Mouse (Mus musculus) gastrocnemius, postnatal 4 days (tissue): Measurements from ENCODE around the gene Supt6. TPM values are rescaled to one million over a fixed set of nuclear protein-coding genes. Genes with fewer than 3 reads are reported as not detected.

Experiments
- DNase-seq, 2 experiments: peaks; one replicate each; pipeline ENCODE4 v3.0.0; 2021 to 2022; ENCODE audit warnings: low spot score in 2 of 2, mixed read lengths in 2 of 2
- total RNA-seq, 2 experiments: library from RNA; stranded (reverse); gene quantifications; 2 replicates each; pipeline ENCODE4 v1.2.3; 2021

Gene Supt6
- total RNA-seq, 2 experiments from 2014 or later, result 45.1 to 49.0 TPM

- no peak for DNase-seq
Measured at GRCm38 (mm10) chr11:78183884-78184514, 61.8 kb downstream of the Supt6 start.

- peak; percentile 43 to 72 for DNase-seq
Measured at GRCm38 (mm10) chr11:78182961-78183844, 62.6 kb downstream of the Supt6 start, which contains the start of gene Rpl23a. Rpl23a (minus strand) TSS chr11:78183584.

DNA sequence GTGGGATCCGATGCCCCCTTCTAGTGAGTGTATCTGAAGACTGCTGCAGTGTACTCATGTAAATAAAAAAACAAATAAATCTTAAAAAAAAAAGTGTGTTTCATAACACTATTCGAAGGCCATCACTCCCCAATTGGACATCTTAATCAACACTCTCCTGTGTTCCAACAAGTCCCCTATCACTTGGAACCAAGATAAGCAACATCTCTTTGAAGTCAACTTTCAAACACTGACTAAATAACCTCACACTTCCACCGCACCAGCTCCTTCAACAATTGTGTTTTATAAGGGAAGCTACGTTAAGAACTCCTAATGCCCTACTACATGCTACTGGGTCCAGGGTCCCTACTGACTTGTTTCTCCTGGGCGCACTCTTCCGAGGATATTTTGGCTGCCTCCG lies 63.3 kb downstream of the Supt6 start:
- no peak for DNase-seq

- no peak for DNase-seq
Measured at GRCm38 (mm10) chr11:78181830-78182357, 63.9 kb downstream of the Supt6 start.

DNA sequence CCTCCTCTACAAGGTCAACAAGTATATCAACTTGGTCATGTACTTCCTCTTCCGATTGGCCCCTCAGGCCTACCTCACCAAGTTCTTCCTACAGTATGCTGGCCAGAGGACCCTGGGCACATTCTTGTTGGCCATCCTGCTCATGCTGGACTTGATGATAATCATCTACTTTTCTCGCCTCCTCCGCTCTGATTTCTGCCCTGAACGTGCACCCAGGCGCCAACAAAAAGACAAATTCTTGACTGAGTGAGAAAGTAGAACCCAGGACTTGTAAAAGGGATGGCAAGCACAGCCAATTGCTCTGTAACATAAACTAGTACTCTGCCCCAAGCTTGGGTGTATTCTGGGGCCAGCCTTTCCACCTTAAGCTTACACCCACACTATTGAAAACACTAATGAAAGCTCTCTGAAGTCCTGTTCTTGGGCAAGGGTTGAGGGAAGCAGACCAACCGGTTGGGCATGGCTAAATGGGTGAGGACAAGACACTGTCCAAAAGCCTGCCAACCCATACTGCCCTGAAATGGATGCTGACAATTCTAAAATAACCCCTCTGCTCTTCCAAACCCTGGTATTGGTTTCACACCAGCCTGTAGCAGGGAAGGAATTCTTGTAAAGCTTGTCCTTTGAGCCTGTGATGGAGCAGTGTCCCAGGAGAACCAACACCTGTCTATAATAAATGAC lies 65.6 kb downstream of the Supt6 start:
- no peak for DNase-seq

DNA sequence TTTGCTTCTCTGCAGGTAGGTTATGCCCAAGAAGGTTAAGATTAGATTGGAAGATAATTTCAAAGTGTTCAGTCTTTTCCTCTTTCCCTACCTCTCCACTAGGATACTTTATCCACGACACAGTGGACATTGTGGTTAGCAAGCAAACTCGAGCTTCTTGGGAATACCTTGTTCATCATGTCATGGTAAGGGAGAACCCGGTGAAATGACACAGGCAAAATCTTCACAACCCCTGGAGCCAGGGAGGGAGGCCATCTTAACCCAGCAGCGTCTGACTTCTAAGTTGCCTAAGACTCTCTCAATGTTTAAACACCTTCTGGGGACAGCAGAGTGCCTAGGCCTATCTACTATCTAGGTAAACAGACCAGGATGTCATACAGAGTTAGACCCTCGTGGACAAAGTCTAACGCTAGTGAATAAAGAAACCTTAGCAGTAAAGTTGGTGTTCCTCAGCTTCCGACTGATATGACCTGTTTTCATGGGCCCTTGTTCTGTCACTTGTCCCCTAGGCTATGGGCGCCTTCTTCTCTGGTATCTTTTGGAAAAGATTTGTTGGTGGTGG lies 66.3 kb downstream of the Supt6 start:
- DNase-seq, result no peak

- DNase-seq, result peak in 1 of 2 experiments; percentile 61
Measured at GRCm38 (mm10) chr11:78178859-78179437, 66.8 kb downstream of the Supt6 start.

DNA sequence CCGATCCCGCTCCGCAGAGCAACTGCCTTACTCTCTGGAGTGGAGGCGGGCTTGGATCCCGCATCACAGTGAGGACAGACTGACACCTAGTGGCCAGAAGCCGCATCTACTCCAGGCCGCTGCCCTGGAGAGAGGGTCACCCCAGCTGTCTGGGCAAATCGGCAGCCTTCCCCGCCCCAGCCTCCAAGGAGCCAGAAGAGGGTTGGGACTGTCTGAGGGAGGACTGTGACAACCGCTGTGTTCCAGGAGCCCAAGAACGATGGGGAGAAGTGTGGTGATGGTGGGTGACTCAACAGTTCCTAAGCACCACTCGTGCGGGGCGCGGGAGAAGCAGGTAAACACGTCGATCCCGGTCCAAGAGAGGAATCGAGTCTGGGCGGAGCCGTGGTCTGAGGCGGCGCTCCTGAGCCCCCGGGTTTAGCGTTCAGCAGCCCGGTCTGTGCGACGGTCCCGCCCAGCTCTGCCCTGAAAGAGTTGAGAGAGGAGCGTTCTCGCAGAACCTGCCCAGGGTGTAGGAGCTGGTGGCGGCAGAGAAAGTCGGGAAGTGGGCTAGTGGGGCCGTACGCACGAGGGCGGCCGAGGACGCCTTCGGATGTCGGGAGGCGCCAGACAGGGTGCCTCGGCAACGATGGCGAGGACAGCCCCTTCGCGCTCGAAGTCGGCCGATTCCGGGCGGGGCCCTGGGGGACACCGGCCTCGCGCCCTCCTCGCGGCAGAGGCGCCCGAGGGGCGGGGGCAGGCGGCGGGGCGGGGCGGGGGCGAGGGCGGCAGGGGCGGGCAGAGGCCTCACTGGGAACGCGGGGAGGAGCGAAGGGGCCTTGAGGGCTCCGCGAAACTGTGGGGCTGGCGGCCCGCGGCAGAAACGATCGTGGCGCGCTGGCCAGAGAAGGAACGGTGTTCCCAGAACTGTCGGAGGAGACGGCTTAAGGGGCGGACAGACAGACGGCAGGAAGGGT lies 67.6 kb downstream of the Supt6 start:
- peak; percentile 91 to 96 for DNase-seq

- no peak for DNase-seq
Measured at GRCm38 (mm10) chr11:78177437-78177836, 68.3 kb downstream of the Supt6 start.

DNA sequence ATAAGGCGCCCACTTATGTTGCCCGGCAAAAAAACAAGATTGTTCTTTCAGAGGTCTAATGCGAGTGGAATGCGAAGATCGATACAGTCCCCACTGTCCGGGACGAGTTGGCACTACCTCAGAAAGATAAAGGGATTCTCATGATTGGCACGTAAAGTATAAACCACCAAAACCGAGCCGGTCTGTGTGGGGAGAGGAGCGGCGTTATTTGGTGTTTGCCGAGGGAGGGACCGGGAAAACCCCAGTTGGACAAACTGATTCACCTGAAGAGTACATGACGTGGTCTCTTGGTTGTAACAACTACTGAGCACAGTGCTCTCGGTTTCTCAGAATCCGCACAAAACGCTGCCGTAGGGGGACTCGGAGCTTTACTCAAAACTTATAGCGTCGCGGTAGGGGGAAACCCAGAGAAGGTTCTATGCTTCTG lies 68.9 kb downstream of the Supt6 start:
- DNase-seq, result no peak

DNA sequence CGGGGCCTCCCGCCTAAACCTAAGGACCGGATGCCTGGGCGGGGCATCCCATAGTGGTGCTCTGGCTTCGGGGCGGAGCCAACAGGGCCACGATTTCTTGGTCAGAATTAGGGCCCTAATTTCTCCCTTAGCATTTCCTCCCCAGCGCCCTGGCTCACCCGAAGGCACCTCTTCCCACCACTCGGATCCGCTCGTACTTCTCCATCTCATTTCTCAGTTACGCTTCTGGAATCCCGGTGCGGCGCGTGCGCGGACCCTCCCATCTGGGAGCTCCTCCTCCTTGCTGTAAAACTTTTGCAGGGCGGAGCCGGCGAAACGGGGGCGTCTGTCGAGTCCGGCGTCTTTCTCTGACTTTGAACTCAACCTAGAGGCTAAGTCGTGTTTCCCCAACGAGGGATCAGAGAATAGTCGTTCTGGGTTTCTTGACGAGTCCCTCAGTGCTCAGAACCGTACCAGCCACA lies 69.4 kb downstream of the Supt6 start, which contains the start of the genes Nek8 and Tlcd1:
Nek8 (minus strand) TSS at position 274 of the 461 bp plus-strand sequence.
Tlcd1 (plus strand) TSS at position 310 of the 461 bp plus-strand sequence.
- DNase-seq, result peak; percentile 74 to 90

DNA sequence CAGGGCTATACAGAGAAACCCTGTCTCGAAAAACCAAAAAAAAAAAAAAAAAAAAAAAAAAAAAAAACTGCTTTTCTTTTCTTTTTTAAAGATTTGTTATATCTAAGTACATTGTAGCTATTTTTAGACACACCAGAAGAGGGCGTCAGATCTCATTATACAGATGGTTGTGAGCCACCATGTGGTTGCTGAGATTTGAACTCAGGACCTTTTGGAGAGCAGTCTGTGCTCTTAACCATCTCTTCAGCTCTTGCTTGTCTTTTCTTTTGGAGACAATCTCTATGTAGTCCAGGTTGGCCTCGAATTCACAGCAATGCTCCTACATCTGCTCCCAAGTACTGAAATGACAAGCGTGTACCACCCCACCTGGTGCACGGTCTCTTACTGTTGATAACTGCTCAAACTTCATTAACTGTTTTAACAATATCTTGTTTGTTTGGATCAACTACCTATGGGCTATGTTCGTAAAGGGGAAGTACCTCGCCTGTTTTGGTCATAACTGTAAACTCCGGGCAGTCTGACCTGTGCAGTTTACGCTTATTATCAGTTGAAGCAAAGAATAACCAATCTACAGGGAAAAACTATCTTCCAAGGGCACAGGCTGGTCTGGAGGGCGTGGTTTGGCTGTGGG lies 69.9 kb downstream of the Supt6 start:
- DNase-seq, result no peak

- DNase-seq, result no peak
Measured at GRCm38 (mm10) chr11:78174506-78174905, 71.3 kb downstream of the Supt6 start.

GRCm38 (mm10) chr11:78172748-78173383 lies 72.9 kb downstream of the Supt6 start:
- no peak for DNase-seq

DNA sequence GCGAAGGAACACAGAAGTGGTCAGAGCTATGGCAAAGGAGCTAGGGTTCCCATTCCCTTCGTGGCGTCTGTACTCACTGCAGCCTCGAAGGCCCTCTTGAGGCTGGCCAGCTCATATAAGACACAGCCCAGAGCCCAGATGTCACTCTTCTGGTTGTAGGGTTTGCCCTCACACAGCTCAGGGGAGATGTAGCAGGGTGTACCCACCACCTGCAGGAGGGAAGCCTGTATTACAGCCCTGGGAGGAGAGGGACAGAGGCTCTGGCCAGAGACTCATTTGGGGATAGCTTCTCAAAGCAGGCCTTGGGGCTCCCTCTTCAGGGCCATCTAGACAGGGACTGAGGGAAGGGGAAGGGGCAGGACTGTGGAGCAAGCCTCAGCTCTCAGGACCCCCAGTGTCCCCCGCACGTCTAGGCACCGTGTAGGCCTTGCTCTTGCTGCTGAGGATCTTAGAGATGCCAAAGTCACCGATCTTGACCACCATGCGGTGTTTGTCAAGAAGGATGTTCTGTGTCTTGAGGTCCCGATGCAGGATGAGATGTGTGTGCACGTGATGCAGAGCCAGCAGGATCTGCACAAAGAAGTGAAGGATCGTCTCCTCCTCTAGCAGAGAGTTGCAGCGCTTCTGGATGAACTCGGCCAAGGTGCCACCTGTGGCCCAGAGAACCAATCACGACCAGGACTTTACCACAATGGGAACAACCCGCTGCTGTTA lies 73.6 kb downstream of the Supt6 start:
- DNase-seq, result no peak

GRCm38 (mm10) chr11:78171328-78171727 lies 74.5 kb downstream of the Supt6 start:
- no peak for DNase-seq

DNA sequence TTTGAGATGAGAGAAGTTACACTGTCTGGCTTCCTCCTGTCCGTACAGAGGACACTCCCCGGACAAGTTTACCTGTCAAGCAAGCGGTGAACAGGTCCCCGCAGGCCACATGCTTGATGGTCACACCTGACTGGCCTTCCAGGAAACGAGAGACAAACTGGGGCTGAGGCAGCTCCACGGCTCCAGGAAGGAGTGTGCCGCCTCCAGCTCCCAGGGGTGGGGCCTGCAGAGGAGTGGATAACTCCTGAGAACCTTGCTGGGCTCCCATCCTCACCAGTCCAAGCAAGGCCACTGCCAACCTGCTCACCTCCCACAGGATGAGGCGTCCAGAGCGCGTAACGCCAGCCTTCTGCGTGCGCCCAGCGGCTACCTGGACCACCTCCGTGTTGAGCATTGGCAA lies 75.5 kb downstream of the Supt6 start:
- no peak for DNase-seq
